Mouse (Mus musculus): ENCODE measurements at regions not wholly inside any gene's neighbourhood (a gene's known extent, or its start where the extent isn't known, plus 50 kb on each side); places are given as distances from the start of the nearest gene placed in this dataset.
"Not testable (repeated sequence)": the region's sequence is repeated elsewhere in the genome, so short reads cannot be mapped to it uniquely, and the experiment has no call there.

DNA sequence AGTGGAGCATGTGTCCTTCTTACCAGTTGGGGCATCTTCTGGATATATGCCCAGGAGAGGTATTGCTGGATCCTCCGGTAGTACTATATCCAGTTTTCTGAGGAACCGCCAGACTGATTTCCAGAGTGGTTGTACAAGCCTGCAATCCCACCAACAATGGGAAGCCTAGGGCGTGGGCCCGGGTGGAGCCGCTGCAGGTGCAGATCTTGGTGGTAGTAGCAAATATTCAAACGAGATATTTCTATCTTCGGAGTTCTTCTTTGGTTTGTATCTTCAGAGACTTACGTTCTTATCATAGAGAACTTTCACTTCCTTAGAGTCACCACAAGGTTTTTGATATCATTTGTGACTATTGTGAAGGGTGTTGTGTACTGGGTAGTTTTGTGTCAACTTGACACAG lies 60.2 kb upstream of the Btbd35f28 start:
- not testable (repeated sequence) for H3K27ac ChIP-seq; H3K36me3 ChIP-seq (replicated peaks; ENCODE audit: control insufficient read depth, insufficient read depth, low read depth); H3K9me3 ChIP-seq (ENCODE audit: control insufficient read depth, low read length); H3K4me1 ChIP-seq (replicated peaks; ENCODE audit: control insufficient read depth in 2 of 2, insufficient read depth in 2 of 2, low read length in 1 of 2); H3K4me3 ChIP-seq (ENCODE audit: insufficient read depth in 1 of 2, low read depth in 2 of 2, low read length in 2 of 2); H3K4me2 ChIP-seq (ENCODE audit: low read depth); H3K9ac ChIP-seq (replicated peaks); DNase-seq (ENCODE audit: low read depth in 3 of 3, low spot score in 3 of 3); H3K27me3 ChIP-seq (ENCODE audit: control insufficient read depth, insufficient read depth, low read length)
- peak; percentile 86 for ATAC-seq (ENCODE audit: insufficient read depth)
- 81% methylated on average over 5 of the region's 8 CpGs for WGBS (ENCODE audit: insufficient replicate concordance)
